Mouse (Mus musculus): ENCODE measurements around the gene Amigo2. TPM values are rescaled to one million over a fixed set of nuclear protein-coding genes. Genes with fewer than 3 reads are reported as not detected.

Gene Amigo2
- polyA plus RNA-seq, 1 experiment, result not detected

- no peak overlapping the region for H3K4me3 ChIP-seq (ENCODE audit: insufficient read depth, low read depth, low read length)
- no peaks in the 10 kb centered on the region for H3K4me1 ChIP-seq (ENCODE audit: control insufficient read depth, insufficient read depth, low read length)
- WGBS, result 96% methylated on average over 8 of the region's 8 CpGs
- TF ChIP-seq CTCF (IDR thresholded peaks at IDR 0.05; ENCODE audit: insufficient read depth, low read depth, low read length) (no peak), POLR2A (IDR thresholded peaks at IDR 0.05; ENCODE audit: insufficient read depth, low read depth, low read length) (no peak)
- no peak overlapping the region for H3K27ac ChIP-seq (ENCODE audit: insufficient read depth, low read depth, low read length)
These were observed 40.6 kb downstream of the Amigo2 start for GRCm38 (mm10) chr15:97206506-97206905.

GRCm38 (mm10) chr15:97205776-97206175, 41.3 kb downstream of the Amigo2 start:
- H3K4me1 ChIP-seq (ENCODE audit: control insufficient read depth, insufficient read depth, low read length), result no peaks in the 10 kb centered on the region
- H3K27ac ChIP-seq (ENCODE audit: insufficient read depth, low read depth, low read length), result no peak overlapping the region
- H3K4me3 ChIP-seq (ENCODE audit: insufficient read depth, low read depth, low read length), result no peak overlapping the region
- WGBS, result 77% methylated on average over 10 of the region's 10 CpGs
- TF ChIP-seq CTCF (IDR thresholded peaks at IDR 0.05; ENCODE audit: insufficient read depth, low read depth, low read length) (no peak), POLR2A (IDR thresholded peaks at IDR 0.05; ENCODE audit: insufficient read depth, low read depth, low read length) (no peak)

- 84% methylated on average over 3 of the region's 3 CpGs for WGBS
- H3K27ac ChIP-seq (ENCODE audit: insufficient read depth, low read depth, low read length), result no peak overlapping the region
- no peak overlapping the region for H3K4me3 ChIP-seq (ENCODE audit: insufficient read depth, low read depth, low read length)
- TF ChIP-seq POLR2A (IDR thresholded peaks at IDR 0.05; ENCODE audit: insufficient read depth, low read depth, low read length) (no peak), CTCF (IDR thresholded peaks at IDR 0.05; ENCODE audit: insufficient read depth, low read depth, low read length) (no peak)
- no peaks in the 10 kb centered on the region for H3K4me1 ChIP-seq (ENCODE audit: control insufficient read depth, insufficient read depth, low read length)
These were observed 42.2 kb downstream of the Amigo2 start for GRCm38 (mm10) chr15:97204889-97205288.

GRCm38 (mm10) chr15:97196644-97197043, 50.4 kb downstream of the Amigo2 start:
- no peak for TF ChIP-seq CTCF (IDR thresholded peaks at IDR 0.05; ENCODE audit: insufficient read depth, low read depth, low read length)
- no peak for TF ChIP-seq POLR2A (IDR thresholded peaks at IDR 0.05; ENCODE audit: insufficient read depth, low read depth, low read length)
- no peak overlapping the region for H3K4me3 ChIP-seq (ENCODE audit: insufficient read depth, low read depth, low read length)
- 74% methylated on average over 7 of the region's 7 CpGs for WGBS
- H3K4me1 ChIP-seq (ENCODE audit: control insufficient read depth, insufficient read depth, low read length), result no peaks in the 10 kb centered on the region
- no peak overlapping the region for H3K27ac ChIP-seq (ENCODE audit: insufficient read depth, low read depth, low read length)

GRCm38 (mm10) chr15:97195628-97196027, 51.5 kb downstream of the Amigo2 start:
- Histone ChIP-seq H3K4me1 (ENCODE audit: control insufficient read depth, insufficient read depth, low read length) (no peaks in the 10 kb centered on the region), H3K27ac (ENCODE audit: insufficient read depth, low read depth, low read length) (no peak overlapping the region), H3K4me3 (ENCODE audit: insufficient read depth, low read depth, low read length) (no peak overlapping the region)
- 0% methylated on average over 1 of the region's 1 CpGs for WGBS
- TF ChIP-seq POLR2A (IDR thresholded peaks at IDR 0.05; ENCODE audit: insufficient read depth, low read depth, low read length), result no peak
- no peak for TF ChIP-seq CTCF (IDR thresholded peaks at IDR 0.05; ENCODE audit: insufficient read depth, low read depth, low read length)

Other genes starting within 250 kb of the Amigo2 start
- not detected in 2 replicates for gene Slc38a4, start 191.3 kb downstream of the Amigo2 start, polyA plus RNA-seq (2012; ENCODE audit: insufficient read depth, insufficient read length, low replicate concordance, missing spikeins)
- not detected in 2 replicates for gene Pced1b, start 180 bp downstream of the Amigo2 start, polyA plus RNA-seq (2012; ENCODE audit: insufficient read depth, insufficient read length, low replicate concordance, missing spikeins)